Mouse (Mus musculus): ENCODE results near the gene Gm5294. TPM values are rescaled to one million over a fixed set of nuclear protein-coding genes. Genes with fewer than 3 reads are reported as not detected.

Gm5294 gene
- polyA plus RNA-seq, 1 experiment = not detected

DNA sequence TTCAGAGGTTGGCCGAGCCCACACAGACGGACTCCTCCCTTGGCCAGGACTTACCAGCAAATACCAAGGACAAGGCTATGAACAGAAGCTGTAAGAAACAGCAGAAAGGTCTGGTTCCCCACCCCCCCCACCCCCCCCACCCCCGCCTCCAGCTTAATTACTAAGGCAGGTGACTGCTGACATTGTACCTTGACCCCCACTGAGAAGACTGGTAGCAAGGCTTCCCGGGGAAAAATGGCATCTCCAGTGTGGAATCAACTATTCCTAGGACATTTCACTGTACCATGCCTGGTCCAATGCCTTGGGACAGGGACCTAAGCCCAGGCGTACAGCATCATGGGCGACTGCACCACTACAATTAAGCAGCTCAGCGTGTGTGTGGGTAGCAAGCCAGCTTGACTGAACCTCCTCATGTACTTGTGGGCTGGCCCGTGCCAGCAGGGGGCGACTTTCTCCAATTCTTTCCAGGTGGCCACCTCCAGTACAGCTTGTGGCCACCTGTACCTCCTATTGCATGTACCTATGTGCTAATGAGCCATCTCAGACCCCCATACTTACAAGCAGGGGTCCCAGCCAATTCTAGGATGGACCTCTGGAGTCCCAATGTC lies 37.2 kb downstream of the Gm5294 start:
- Histone ChIP-seq H3ac (ENCODE audit: control insufficient read depth, insufficient read length, low read depth) (no peak overlapping the region), H3K36me3 (ENCODE audit: control insufficient read depth, insufficient read depth) (no peaks in the 10 kb centered on the region), H3K79me3 (ENCODE audit: low read depth) (no peaks in the 10 kb centered on the region), H3K4me3 (ENCODE audit: insufficient read depth, poor library complexity, severe bottlenecking) (no peak overlapping the region), H3K79me2 (ENCODE audit: control insufficient read depth, insufficient read depth) (no peaks in the 10 kb centered on the region), H3K27me3 (ENCODE audit: control insufficient read depth, insufficient read depth, insufficient read length) (no peaks in the 10 kb centered on the region)
- TF ChIP-seq USF1 (IDR thresholded peaks at IDR 0.05; ENCODE audit: low read depth) (no peak), CTCF (IDR thresholded peaks at IDR 0.05; ENCODE audit: control insufficient read depth, insufficient read depth, insufficient read length) (peak; percentile 90)

DNA sequence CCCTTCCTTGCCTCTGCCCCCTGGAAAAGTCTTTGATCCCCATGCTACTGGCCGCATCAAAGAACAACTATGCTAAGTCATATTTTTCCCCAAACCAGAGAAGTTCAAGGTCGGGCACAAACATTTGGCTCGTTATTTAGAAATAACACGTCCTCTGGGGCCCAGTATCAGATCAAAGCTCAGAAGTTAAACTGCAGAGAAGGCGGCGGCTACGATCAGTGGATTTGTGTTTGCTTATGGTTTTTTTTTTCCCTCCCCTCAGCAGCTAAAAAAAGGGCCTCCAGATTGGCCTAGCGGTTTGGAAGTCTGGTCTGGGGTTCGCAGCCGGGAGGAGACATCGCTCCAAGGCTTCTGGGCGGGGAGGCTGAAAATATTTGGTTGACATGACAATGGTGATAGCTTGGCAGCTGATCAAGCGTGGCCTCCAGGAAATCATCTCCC lies 38.0 kb downstream of the Gm5294 start:
- Histone ChIP-seq H3K36me3 (ENCODE audit: control insufficient read depth, insufficient read depth) (no peaks in the 10 kb centered on the region), H3K79me3 (ENCODE audit: low read depth) (no peaks in the 10 kb centered on the region), H3K79me2 (ENCODE audit: control insufficient read depth, insufficient read depth) (no peaks in the 10 kb centered on the region), H3ac (ENCODE audit: control insufficient read depth, insufficient read length, low read depth) (no peak overlapping the region), H3K27me3 (ENCODE audit: control insufficient read depth, insufficient read depth, insufficient read length) (no peaks in the 10 kb centered on the region), H3K4me3 (ENCODE audit: insufficient read depth, poor library complexity, severe bottlenecking) (no peak overlapping the region)
- TF ChIP-seq CEBPB (IDR thresholded peaks at IDR 0.05; ENCODE audit: low read depth) = no peak
- no peak for TF ChIP-seq USF1 (IDR thresholded peaks at IDR 0.05; ENCODE audit: low read depth)
- TF ChIP-seq MYOG (IDR thresholded peaks at IDR 0.05; ENCODE audit: control insufficient read depth, extremely low read depth, insufficient read length) = no peak
- no peak for TF ChIP-seq MYOD1 (IDR thresholded peaks at IDR 0.05; ENCODE audit: control insufficient read depth, insufficient read length, low read depth)
- TF ChIP-seq MAX (IDR thresholded peaks at IDR 0.05) = no peak
- no peak for TF ChIP-seq CTCF (IDR thresholded peaks at IDR 0.05; ENCODE audit: control insufficient read depth, insufficient read depth, insufficient read length)
- TF ChIP-seq FOSL1 (IDR thresholded peaks at IDR 0.05; ENCODE audit: insufficient read depth, low read length, poor library complexity, severe bottlenecking) = no peak

GRCm38 (mm10) chr5:138863681-138864146 lies 43.8 kb downstream of the Gm5294 start:
- Histone ChIP-seq H3K4me3 (ENCODE audit: insufficient read depth, poor library complexity, severe bottlenecking) (no peak overlapping the region), H3K79me2 (ENCODE audit: control insufficient read depth, insufficient read depth) (no peaks in the 10 kb centered on the region), H3K79me3 (ENCODE audit: low read depth) (no peaks in the 10 kb centered on the region), H3K27me3 (ENCODE audit: control insufficient read depth, insufficient read depth, insufficient read length) (no peaks in the 10 kb centered on the region), H3ac (ENCODE audit: control insufficient read depth, insufficient read length, low read depth) (no peak overlapping the region), H3K36me3 (ENCODE audit: control insufficient read depth, insufficient read depth) (no peaks in the 10 kb centered on the region)
- TF ChIP-seq MYOG (IDR thresholded peaks at IDR 0.05; ENCODE audit: control insufficient read depth, extremely low read depth, insufficient read length) = no peak
- no peak for TF ChIP-seq MAX (IDR thresholded peaks at IDR 0.05)
- no peak for TF ChIP-seq CTCF (IDR thresholded peaks at IDR 0.05; ENCODE audit: control insufficient read depth, insufficient read depth, insufficient read length)
- no peak for TF ChIP-seq USF1 (IDR thresholded peaks at IDR 0.05; ENCODE audit: low read depth)
- no peak for TF ChIP-seq MYOD1 (IDR thresholded peaks at IDR 0.05; ENCODE audit: control insufficient read depth, insufficient read length, low read depth)
- no peak for TF ChIP-seq CEBPB (IDR thresholded peaks at IDR 0.05; ENCODE audit: low read depth)
- TF ChIP-seq FOSL1 (IDR thresholded peaks at IDR 0.05; ENCODE audit: insufficient read depth, low read length, poor library complexity, severe bottlenecking) = no peak

- Histone ChIP-seq H3K79me3 (ENCODE audit: low read depth) (no peaks in the 10 kb centered on the region), H3K27me3 (ENCODE audit: control insufficient read depth, insufficient read depth, insufficient read length) (no peaks in the 10 kb centered on the region), H3K79me2 (ENCODE audit: control insufficient read depth, insufficient read depth) (no peaks in the 10 kb centered on the region), H3K4me3 (ENCODE audit: insufficient read depth, poor library complexity, severe bottlenecking) (no peak overlapping the region), H3ac (ENCODE audit: control insufficient read depth, insufficient read length, low read depth) (no peak overlapping the region), H3K36me3 (ENCODE audit: control insufficient read depth, insufficient read depth) (no peaks in the 10 kb centered on the region)
- TF ChIP-seq MYOG (IDR thresholded peaks at IDR 0.05; ENCODE audit: control insufficient read depth, extremely low read depth, insufficient read length) (no peak), MAX (IDR thresholded peaks at IDR 0.05) (no peak), FOSL1 (IDR thresholded peaks at IDR 0.05; ENCODE audit: insufficient read depth, low read length, poor library complexity, severe bottlenecking) (no peak), MYOD1 (IDR thresholded peaks at IDR 0.05; ENCODE audit: control insufficient read depth, insufficient read length, low read depth) (no peak), CTCF (IDR thresholded peaks at IDR 0.05; ENCODE audit: control insufficient read depth, insufficient read depth, insufficient read length) (no peak), USF1 (IDR thresholded peaks at IDR 0.05; ENCODE audit: low read depth) (no peak), CEBPB (IDR thresholded peaks at IDR 0.05; ENCODE audit: low read depth) (no peak)
Measured at GRCm38 (mm10) chr5:138864166-138864565, 44.3 kb downstream of the Gm5294 start.

- TF ChIP-seq FOSL1 (IDR thresholded peaks at IDR 0.05; ENCODE audit: insufficient read depth, low read length, poor library complexity, severe bottlenecking) (no peak), MYOD1 (IDR thresholded peaks at IDR 0.05; ENCODE audit: control insufficient read depth, insufficient read length, low read depth) (no peak), CTCF (IDR thresholded peaks at IDR 0.05; ENCODE audit: control insufficient read depth, insufficient read depth, insufficient read length) (no peak), MAX (IDR thresholded peaks at IDR 0.05) (no peak), CEBPB (IDR thresholded peaks at IDR 0.05; ENCODE audit: low read depth) (no peak), MYOG (IDR thresholded peaks at IDR 0.05; ENCODE audit: control insufficient read depth, extremely low read depth, insufficient read length) (no peak), USF1 (IDR thresholded peaks at IDR 0.05; ENCODE audit: low read depth) (no peak)
- H3K27me3 ChIP-seq (ENCODE audit: control insufficient read depth, insufficient read depth, insufficient read length) = no peaks in the 10 kb centered on the region
- no peaks in the 10 kb centered on the region for H3K36me3 ChIP-seq (ENCODE audit: control insufficient read depth, insufficient read depth)
- H3K79me2 ChIP-seq (ENCODE audit: control insufficient read depth, insufficient read depth) = no peaks in the 10 kb centered on the region
- H3K4me3 ChIP-seq (ENCODE audit: insufficient read depth, poor library complexity, severe bottlenecking) = no peak overlapping the region
- H3ac ChIP-seq (ENCODE audit: control insufficient read depth, insufficient read length, low read depth) = no peak overlapping the region
- H3K79me3 ChIP-seq (ENCODE audit: low read depth) = no peaks in the 10 kb centered on the region
Measured at GRCm38 (mm10) chr5:138864880-138865279, 45.0 kb downstream of the Gm5294 start.

GRCm38 (mm10) chr5:138865637-138866036 lies 45.8 kb downstream of the Gm5294 start:
- H3K36me3 ChIP-seq (ENCODE audit: control insufficient read depth, insufficient read depth) = no peaks in the 10 kb centered on the region
- no peak for TF ChIP-seq MYOD1 (IDR thresholded peaks at IDR 0.05; ENCODE audit: control insufficient read depth, insufficient read length, low read depth)
- no peak for TF ChIP-seq MYOG (IDR thresholded peaks at IDR 0.05; ENCODE audit: control insufficient read depth, extremely low read depth, insufficient read length)
- no peak for TF ChIP-seq MAX (IDR thresholded peaks at IDR 0.05)
- TF ChIP-seq CEBPB (IDR thresholded peaks at IDR 0.05; ENCODE audit: low read depth) = no peak
- TF ChIP-seq CTCF (IDR thresholded peaks at IDR 0.05; ENCODE audit: control insufficient read depth, insufficient read depth, insufficient read length) = no peak
- no peak for TF ChIP-seq FOSL1 (IDR thresholded peaks at IDR 0.05; ENCODE audit: insufficient read depth, low read length, poor library complexity, severe bottlenecking)
- TF ChIP-seq USF1 (IDR thresholded peaks at IDR 0.05; ENCODE audit: low read depth) = no peak
- H3K79me3 ChIP-seq (ENCODE audit: low read depth) = no peaks in the 10 kb centered on the region
- no peaks in the 10 kb centered on the region for H3K79me2 ChIP-seq (ENCODE audit: control insufficient read depth, insufficient read depth)
- H3K4me3 ChIP-seq (ENCODE audit: insufficient read depth, poor library complexity, severe bottlenecking) = no peak overlapping the region
- no peaks in the 10 kb centered on the region for H3K27me3 ChIP-seq (ENCODE audit: control insufficient read depth, insufficient read depth, insufficient read length)
- H3ac ChIP-seq (ENCODE audit: control insufficient read depth, insufficient read length, low read depth) = no peak overlapping the region
